Mouse (Mus musculus) MEL (cell line): ENCODE results near the gene Tmigd1. TPM values are rescaled to one million over a fixed set of nuclear protein-coding genes. Genes with fewer than 3 reads are reported as not detected.

ENCODE experiments used
- DNase-seq: peaks from one replicate; pipeline ENCODE4 v3.0.0; 2011; ENCODE audit warnings: low read depth, low spot score
- H3K27ac ChIP-seq: 2 replicates; pipeline ENCODE4 v1.5.1; 2012; ENCODE audit warnings: low read depth, mild to moderate bottlenecking, control low read depth, low read length, moderate library complexity; ENCODE audit not compliant: control insufficient read depth
- H3K27me3 ChIP-seq, 2 experiments: fragments of 150-350 bp in 1 of 2; sonication (generic) in 1 of 2; 2 replicates each; pipeline ENCODE4 v1.6.1; 2012; ENCODE audit warnings: low read length in 2 of 2, mild to moderate bottlenecking in 2 of 2, improper control_type of control experiment in 1 of 2, moderate library complexity in 1 of 2; ENCODE audit not compliant: insufficient read depth in 2 of 2, control insufficient read depth in 1 of 2
- H3K36me3 ChIP-seq, 2 experiments: 2 replicates each; pipeline ENCODE4 v1.6.1; 2012 to 2014; ENCODE audit warnings: low read length in 2 of 2, improper control_type of control experiment in 1 of 2, inconsistent platforms in 1 of 2, mild to moderate bottlenecking in 1 of 2; ENCODE audit not compliant: insufficient read depth in 2 of 2, control insufficient read depth in 1 of 2
- H3K4me1 ChIP-seq, 2 experiments: fragments of 150-350 bp in 1 of 2; sonication (generic) in 1 of 2; 2 replicates each; pipeline ENCODE4 v1.6.1; 2012; ENCODE audit warnings: low read length in 2 of 2, improper control_type of control experiment in 1 of 2, mild to moderate bottlenecking in 1 of 2; ENCODE audit not compliant: insufficient read depth in 2 of 2, control insufficient read depth in 1 of 2
- H3K4me3 ChIP-seq, 2 experiments: fragments of 150-350 bp in 1 of 2; sonication (generic) in 1 of 2; 2 replicates each; pipeline ENCODE4 v1.5.1; 2012; ENCODE audit warnings: low read depth in 2 of 2, low read length in 2 of 2, mild to moderate bottlenecking in 2 of 2, moderate library complexity in 2 of 2, control low read depth in 1 of 2, improper control_type of control experiment in 1 of 2; ENCODE audit not compliant: control insufficient read depth in 1 of 2, insufficient read depth in 1 of 2
- H3K79me2 ChIP-seq: 2 replicates; pipeline ENCODE4 v1.6.1; 2012; ENCODE audit warnings: mild to moderate bottlenecking, low read length, moderate library complexity; ENCODE audit not compliant: control insufficient read depth, poor library complexity, insufficient read depth
- H3K9ac ChIP-seq: 2 replicates; pipeline ENCODE4 v1.6.1; 2012; ENCODE audit warnings: low read depth, mild to moderate bottlenecking, control low read depth, low read length, moderate library complexity; ENCODE audit not compliant: control insufficient read depth, poor library complexity, severe bottlenecking
- H3K9me3 ChIP-seq: fragments of 150-350 bp; sonication (generic); replicated peaks from 2 replicates; pipeline ENCODE4 v1.6.1; 2012; ENCODE audit warnings: mild to moderate bottlenecking, low read length, improper control_type of control experiment, moderate library complexity; ENCODE audit not compliant: insufficient read depth
- BHLHE40 ChIP-seq: IDR thresholded peaks from 2 replicates; pipeline ENCODE4 v1.6.1; 2012; ENCODE audit warnings: low read depth, mild to moderate bottlenecking, inconsistent platforms, low read length, improper control_type of control experiment, borderline replicate concordance
- CTCF ChIP-seq, 3 experiments: IDR thresholded peaks in 2 of 3; conservative IDR thresholded peaks in 1 of 3; 2 replicates each; pipeline ENCODE4 v1.5.1; 2011 to 2012; ENCODE audit warnings: low read length in 3 of 3, low read depth in 2 of 3, mild to moderate bottlenecking in 2 of 3, improper control_type of control experiment in 1 of 3, inconsistent platforms in 1 of 3, mixed read lengths in 1 of 3, moderate library complexity in 1 of 3; ENCODE audit not compliant: control insufficient read depth in 1 of 3, insufficient read depth in 1 of 3, poor library complexity in 1 of 3, severe bottlenecking in 1 of 3
- EP300 ChIP-seq, 2 experiments: IDR thresholded peaks; 2 replicates each; pipeline ENCODE4 v1.6.1; 2011; ENCODE audit warnings: improper control_type of control experiment in 2 of 2, low read length in 2 of 2, low read depth in 1 of 2, mild to moderate bottlenecking in 1 of 2
- ETS1 ChIP-seq: IDR thresholded peaks from 2 replicates; pipeline ENCODE4 v1.6.1; 2012; ENCODE audit warnings: low read depth, mild to moderate bottlenecking, inconsistent platforms, low read length, improper control_type of control experiment, moderate library complexity
- KAT2A ChIP-seq: conservative IDR thresholded peaks from 2 replicates; pipeline ENCODE4 v1.6.1; 2012; ENCODE audit warnings: low read depth, low read length, improper control_type of control experiment, inconsistent platforms
- MAFK ChIP-seq: IDR thresholded peaks from 2 replicates; pipeline ENCODE4 v1.6.1; 2011; ENCODE audit warnings: low read depth, mild to moderate bottlenecking, low read length, improper control_type of control experiment, borderline replicate concordance
- MAX ChIP-seq: IDR thresholded peaks from 2 replicates; pipeline ENCODE4 v1.6.1; 2011; ENCODE audit warnings: low read length, improper control_type of control experiment
- MXI1 ChIP-seq: IDR thresholded peaks from 2 replicates; pipeline ENCODE4 v1.6.1; 2011; ENCODE audit warnings: mild to moderate bottlenecking, low read depth, low read length, improper control_type of control experiment
- MYC ChIP-seq: IDR thresholded peaks from 2 replicates; pipeline ENCODE4 v1.6.1; 2011; ENCODE audit warnings: low read depth, mild to moderate bottlenecking, low read length, improper control_type of control experiment, moderate library complexity
- POLR2AphosphoS2 ChIP-seq: IDR thresholded peaks from 2 replicates; pipeline ENCODE4 v1.6.1; 2011; ENCODE audit warnings: low read length, improper control_type of control experiment
- RAD21 ChIP-seq: IDR thresholded peaks from 2 replicates; pipeline ENCODE4 v1.6.1; 2011; ENCODE audit warnings: mild to moderate bottlenecking, low read depth, low read length, improper control_type of control experiment
- RCOR1 ChIP-seq: IDR thresholded peaks from 2 replicates; pipeline ENCODE4 v1.6.1; 2012; ENCODE audit warnings: low read depth, mild to moderate bottlenecking, inconsistent platforms, low read length, improper control_type of control experiment
- TBP ChIP-seq: IDR thresholded peaks from 2 replicates; pipeline ENCODE4 v1.8.0; 2011; ENCODE audit warnings: low read depth, low read length, improper control_type of control experiment
- TCF12 ChIP-seq: IDR thresholded peaks from 2 replicates; pipeline ENCODE4 v1.6.1; 2014; ENCODE audit warnings: low read depth, mild to moderate bottlenecking, inconsistent platforms, low read length, improper control_type of control experiment, moderate library complexity
- UBTF ChIP-seq: IDR thresholded peaks from 2 replicates; pipeline ENCODE4 v1.6.1; 2012; ENCODE audit warnings: low read depth, mild to moderate bottlenecking, inconsistent platforms, low read length, improper control_type of control experiment, moderate library complexity, borderline replicate concordance; ENCODE audit not compliant: insufficient read depth
- USF1 ChIP-seq: IDR thresholded peaks from 2 replicates; pipeline ENCODE4 v1.6.1; 2014; ENCODE audit warnings: low read depth, mild to moderate bottlenecking, inconsistent platforms, low read length, improper control_type of control experiment, moderate library complexity
- USF2 ChIP-seq, 2 experiments: IDR thresholded peaks; 2 replicates each; pipeline ENCODE4 v1.6.1; 2011 to 2012; ENCODE audit warnings: improper control_type of control experiment in 2 of 2, low read length in 2 of 2, borderline replicate concordance in 1 of 2, inconsistent platforms in 1 of 2, low read depth in 1 of 2, mild to moderate bottlenecking in 1 of 2; ENCODE audit not compliant: insufficient read depth in 1 of 2
- ZKSCAN1 ChIP-seq: IDR thresholded peaks from 2 replicates; pipeline ENCODE4 v1.6.1; 2012; ENCODE audit warnings: low read depth, mild to moderate bottlenecking, inconsistent platforms, low read length, improper control_type of control experiment, moderate library complexity
- polyA plus RNA-seq, 2 experiments: library from polyadenylated mRNA; stranded (reverse) in 1 of 2; unstranded in 1 of 2; fragments of >175 nt in 1 of 2; fragments of >200 nt in 1 of 2; gene quantifications; 2 replicates each; pipeline versions ENCODE4 v1.2.1 to v1.2.4; 2012; ENCODE audit warnings: low replicate concordance in 2 of 2, low read depth in 1 of 2; ENCODE audit not compliant: insufficient read length in 2 of 2, insufficient read depth in 1 of 2, missing spikeins in 1 of 2
- total RNA-seq: library from RNA; depleted of rRNA; stranded (reverse); fragments of 300-350 nt; gene quantifications from 2 replicates; pipeline ENCODE4 v1.2.3, GENCODE M21; 2012

Gene Tmigd1
- total and polyA plus RNA-seq, 3 experiments, result not detected

DNA sequence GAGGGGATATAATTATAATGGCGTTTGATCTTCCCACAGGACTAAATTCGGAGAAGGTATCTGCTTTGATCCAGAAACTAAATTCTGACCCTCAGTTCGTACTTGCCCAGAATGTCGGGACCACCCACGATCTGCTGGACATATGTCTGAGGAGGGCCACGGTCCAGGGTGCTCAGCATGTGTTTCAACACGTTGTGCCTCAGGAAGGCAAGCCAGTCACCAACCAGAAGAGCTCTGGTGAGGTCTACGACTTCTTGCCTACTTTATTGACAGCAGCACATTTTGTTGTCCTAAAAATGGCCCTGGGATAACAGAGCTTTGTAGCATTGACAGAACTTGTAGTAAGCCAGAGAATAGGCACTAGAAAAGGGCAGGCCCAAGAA is 44.2 kb downstream of the Tmigd1 start:
- peak; percentile 36 for DNase-seq
- TF ChIP-seq RCOR1, result no peak
- TF ChIP-seq TBP, result no peak
- TF ChIP-seq ZKSCAN1, result no peak
- no peak for TF ChIP-seq KAT2A
- TF ChIP-seq POLR2AphosphoS2, result no peak
- TF ChIP-seq, all 39 proteins: peak for 0
- no peaks in the 10 kb centered on the region for H3K9me3 ChIP-seq
- H3K79me2 ChIP-seq, result peaks cover 16% of the 10 kb centered on the region
- H3K36me3 ChIP-seq, result peaks cover 14 to 18% of the 10 kb centered on the region in 2 experiments
- H3K27me3 ChIP-seq, result peaks cover 5 to 11% of the 10 kb centered on the region in 2 experiments
- peaks cover 9 to 12% of the 10 kb centered on the region in 2 experiments for H3K4me1 ChIP-seq
- peak overlapping the region; percentile 88 to 90 for H3K4me3 ChIP-seq
- H3K27ac ChIP-seq, result 0 out of 2 replicates have a peak overlapping the region, but pooled peaks have one; percentile 5
- H3K9ac ChIP-seq, result peak overlapping the region; percentile 94

DNA sequence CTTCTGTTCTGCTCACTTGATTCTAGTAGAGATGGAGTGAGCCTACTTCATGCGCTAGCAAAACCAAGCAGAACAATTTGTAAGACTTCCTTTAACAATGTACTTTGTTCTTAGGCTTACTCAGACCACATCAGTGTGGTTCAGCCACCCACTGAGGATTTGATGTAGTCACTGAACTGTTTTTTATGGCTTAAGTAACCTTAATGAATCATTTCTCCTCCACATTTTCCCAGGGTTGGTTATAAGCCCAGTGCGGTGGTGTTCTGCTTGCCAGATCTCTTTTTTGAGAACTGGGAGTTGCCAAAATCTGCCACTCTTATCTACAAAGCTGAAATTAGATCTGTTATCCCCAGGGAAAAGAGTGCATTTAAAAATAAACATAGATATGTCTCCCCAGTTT is 51.6 kb downstream of the Tmigd1 start:
- H3K4me3 ChIP-seq, result no peak overlapping the region
- no peak overlapping the region for H3K27ac ChIP-seq
- TF ChIP-seq USF1, result no peak
- no peak for TF ChIP-seq UBTF
- TF ChIP-seq MYC, result no peak
- TF ChIP-seq, all 39 proteins: peak for 0
- Histone ChIP-seq H3K27me3 (no peaks in the 10 kb centered on the region), H3K4me1 (no peaks in the 10 kb centered on the region), H3K9ac (no peak overlapping the region), H3K36me3 (peaks cover 0 to 36% of the 10 kb centered on the region in 2 experiments; a peak in 2 of 4 replicates), H3K9me3 (no peaks in the 10 kb centered on the region), H3K79me2 (no peaks in the 10 kb centered on the region)
- DNase-seq, result no peak

DNA sequence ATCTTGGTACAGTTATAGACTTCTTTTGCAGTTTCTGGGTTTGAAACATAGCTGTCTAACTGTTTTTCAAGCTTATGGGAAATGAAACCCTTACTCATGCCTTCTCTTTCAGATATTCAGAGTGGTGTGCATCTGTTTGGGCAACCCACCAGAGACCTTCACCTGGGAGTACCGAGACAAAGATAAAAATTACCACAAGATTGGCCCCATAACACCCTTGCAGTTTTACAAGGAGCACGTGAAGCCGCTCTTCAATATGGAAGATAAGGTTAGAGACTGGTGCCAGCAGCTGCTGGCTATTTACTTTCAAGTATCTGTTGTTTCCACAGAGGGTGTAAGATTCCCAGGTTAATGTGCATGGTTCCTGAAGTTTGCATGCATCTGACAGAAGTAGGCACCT is 63.7 kb downstream of the Tmigd1 start:
- TF ChIP-seq MAX (no peak; the same call in 1 of the 2 replicates), TCF12 (peak; percentile 90), USF2 (IDR thresholded peaks at IDR 0.05; ENCODE audit: borderline replicate concordance in 1 of 2, insufficient read depth in 1 of 2, low read depth in 1 of 2, low read length in 2 of 2) (0 out of 4 replicates have a peak, but pooled peaks of 1 of the 2 experiments have one; percentile 10), POLR2AphosphoS2 (no peak), USF1 (peak; percentile 78), BHLHE40 (peak; percentile 98), CTCF (IDR thresholded peaks at IDR 0.05 in 2 of 3, conservative IDR thresholded peaks at IDR 0.05 in 1 of 3; ENCODE audit: control insufficient read depth in 1 of 3, insufficient read depth in 1 of 3, low read depth in 2 of 3, low read length in 3 of 3, poor library complexity in 1 of 3, severe bottlenecking in 1 of 3) (no peak), EP300 (IDR thresholded peaks at IDR 0.05; ENCODE audit: low read depth in 1 of 2, low read length in 2 of 2) (peak; percentile 60 to 74), MXI1 (peak; percentile 66; the same call in 1 of the 2 replicates), MAFK (0 out of 2 replicates have a peak, but pooled peaks have one; percentile 8), RCOR1 (peak; percentile 74), ETS1 (peak; percentile 88), RAD21 (no peak)
- DNase-seq, result peak; percentile 35
- H3K27me3 ChIP-seq, result no peaks in the 10 kb centered on the region
- H3K4me1 ChIP-seq, result peaks cover 0 to 15% of the 10 kb centered on the region in 2 experiments; a peak in 2 of 4 replicates
- no peaks in the 10 kb centered on the region for H3K9me3 ChIP-seq
- H3K4me3 ChIP-seq, result no peak overlapping the region
- no peaks in the 10 kb centered on the region for H3K79me2 ChIP-seq
- H3K36me3 ChIP-seq, result peaks cover 19 to 39% of the 10 kb centered on the region in 2 experiments
- H3K9ac ChIP-seq, result no peak overlapping the region
- H3K27ac ChIP-seq, result no peak overlapping the region
